Mouse (Mus musculus): ENCODE results near the gene Wdr45b.
A peak's percentile ranks its signal among the peaks of the same experiment; 100 is the strongest.
"Not testable (repeated sequence)": the region's sequence is repeated elsewhere in the genome, so short reads cannot be mapped to it uniquely, and the experiment has no call there.

The Wdr45b gene

GRCm38 (mm10) chr11:121354091-121354707 lies at the start of gene Wdr45b:
TSS of gene Wdr45b (minus strand) at chr11:121354445.
- peak; percentile 54 for DNase-seq (ENCODE audit: extremely low read depth, low read depth, low spot score)

GRCm38 (mm10) chr11:121392405-121392804 lies 38.2 kb upstream of the Wdr45b start:
- no peak for DNase-seq (ENCODE audit: extremely low read depth, low read depth, low spot score)

- DNase-seq (ENCODE audit: extremely low read depth, low read depth, low spot score): no peak
These were observed 36.5 kb upstream of the Wdr45b start for GRCm38 (mm10) chr11:121390793-121391192.

GRCm38 (mm10) chr11:121388554-121388945 lies 34.3 kb upstream of the Wdr45b start:
- no peak for DNase-seq (ENCODE audit: extremely low read depth, low read depth, low spot score)

GRCm38 (mm10) chr11:121387750-121388553 lies 33.7 kb upstream of the Wdr45b start, which contains the start of gene Rab40b:
TSS of gene Rab40b (minus strand) at chr11:121388251.
- DNase-seq (ENCODE audit: extremely low read depth, low read depth, low spot score): peak; percentile 97

- no peak for DNase-seq (ENCODE audit: extremely low read depth, low read depth, low spot score)
These were observed 26.0 kb upstream of the Wdr45b start for GRCm38 (mm10) chr11:121380294-121380693.

GRCm38 (mm10) chr11:121378644-121379043 lies 24.4 kb upstream of the Wdr45b start:
- no peak for DNase-seq (ENCODE audit: extremely low read depth, low read depth, low spot score)

- no peak for DNase-seq (ENCODE audit: extremely low read depth, low read depth, low spot score)
These were observed 19.1 kb upstream of the Wdr45b start for GRCm38 (mm10) chr11:121373305-121373704.

- no peak for DNase-seq (ENCODE audit: extremely low read depth, low read depth, low spot score)
These were observed 16.2 kb upstream of the Wdr45b start for GRCm38 (mm10) chr11:121370337-121370994.

- no peak for DNase-seq (ENCODE audit: extremely low read depth, low read depth, low spot score)
These were observed 15.4 kb upstream of the Wdr45b start for GRCm38 (mm10) chr11:121369622-121370021.

- no peak for DNase-seq (ENCODE audit: extremely low read depth, low read depth, low spot score)
These were observed 14.5 kb upstream of the Wdr45b start for GRCm38 (mm10) chr11:121368731-121369130.

GRCm38 (mm10) chr11:121367170-121367707 lies 13.0 kb upstream of the Wdr45b start:
- no peak for DNase-seq (ENCODE audit: extremely low read depth, low read depth, low spot score)

GRCm38 (mm10) chr11:121362212-121362611 lies 8.0 kb upstream of the Wdr45b start:
- no peak for DNase-seq (ENCODE audit: extremely low read depth, low read depth, low spot score)

GRCm38 (mm10) chr11:121353326-121354090 lies 737 bp downstream of the Wdr45b start:
- DNase-seq (ENCODE audit: extremely low read depth, low read depth, low spot score): no peak

GRCm38 (mm10) chr11:121348727-121349126 lies 5.5 kb downstream of the Wdr45b start:
- not testable (repeated sequence) for DNase-seq (ENCODE audit: extremely low read depth, low read depth, low spot score)

GRCm38 (mm10) chr11:121348166-121348565 lies 6.1 kb downstream of the Wdr45b start:
- DNase-seq (ENCODE audit: extremely low read depth, low read depth, low spot score): no peak

GRCm38 (mm10) chr11:121347036-121347435 lies 7.2 kb downstream of the Wdr45b start:
- DNase-seq (ENCODE audit: extremely low read depth, low read depth, low spot score): no peak

GRCm38 (mm10) chr11:121342423-121342822 lies 11.8 kb downstream of the Wdr45b start:
- DNase-seq (ENCODE audit: extremely low read depth, low read depth, low spot score): not testable (repeated sequence)

- no peak for DNase-seq (ENCODE audit: extremely low read depth, low read depth, low spot score)
These were observed 14.0 kb downstream of the Wdr45b start for GRCm38 (mm10) chr11:121340287-121340686.

GRCm38 (mm10) chr11:121339647-121340046 lies 14.6 kb downstream of the Wdr45b start:
- DNase-seq (ENCODE audit: extremely low read depth, low read depth, low spot score): no peak

- DNase-seq (ENCODE audit: extremely low read depth, low read depth, low spot score): no peak
These were observed 22.6 kb downstream of the Wdr45b start for GRCm38 (mm10) chr11:121331641-121332040.

Measured in fat pad, adult 2 months (tissue).